Mouse (Mus musculus) stomach, embryonic 16.5 days (tissue): ENCODE data around the gene Gnat1. TPM values are rescaled to one million over a fixed set of nuclear protein-coding genes. Genes with fewer than 3 reads are reported as not detected.

ENCODE experiments used
- ATAC-seq: fragments of 200-750 bp; cut with Nextera tagmentation; 2 replicates; pipeline ENCODE4 v1.8.0; 2017; ENCODE audit warnings: moderate number of reproducible peaks, moderate TSS enrichment; ENCODE audit not compliant: insufficient read depth, low FRiP score
- H3K27ac ChIP-seq: fragments of 300-500 bp; sonication (generic); 2 replicates; pipeline ENCODE4 v1.5.1; 2014; ENCODE audit warnings: low read length
- H3K27me3 ChIP-seq: fragments of 300-500 bp; sonication (generic); 2 replicates; pipeline ENCODE4 v1.6.1; 2014; ENCODE audit warnings: low read length, control low read depth, mixed read lengths; ENCODE audit not compliant: control insufficient read depth, insufficient read depth
- H3K36me3 ChIP-seq: fragments of 300-500 bp; sonication (generic); 2 replicates; pipeline ENCODE4 v1.6.1; 2014; ENCODE audit warnings: low read length; ENCODE audit not compliant: control insufficient read depth, insufficient read depth
- H3K4me1 ChIP-seq: fragments of 300-500 bp; sonication (generic); 2 replicates; pipeline ENCODE4 v1.6.1; 2014; ENCODE audit warnings: low read length, control low read depth, mixed read lengths; ENCODE audit not compliant: control insufficient read depth, insufficient read depth
- H3K4me2 ChIP-seq: fragments of 300-500 bp; sonication (generic); 2 replicates; pipeline ENCODE4 v1.6.1; 2014; ENCODE audit warnings: low read depth, low read length, mixed read lengths
- H3K4me3 ChIP-seq: fragments of 300-500 bp; sonication (generic); replicated peaks from 2 replicates; pipeline ENCODE4 v1.5.1; 2014; ENCODE audit warnings: mild to moderate bottlenecking, low read length
- H3K9ac ChIP-seq: fragments of 300-500 bp; sonication (generic); 2 replicates; pipeline ENCODE4 v1.6.1; 2014; ENCODE audit warnings: low read length
- H3K9me3 ChIP-seq: fragments of 300-500 bp; sonication (generic); replicated peaks from 2 replicates; pipeline ENCODE4 v1.6.1; 2016; ENCODE audit warnings: low read length, control low read depth; ENCODE audit not compliant: control insufficient read depth
- WGBS: fragments of 180-500 bp; shearing (Covaris S2); extraction: QIAGEN DNeasy Blood & Tissue Kit; methylation state at CpG from one replicate; pipeline ENCODE4 v1.1.7; 2014; 5-methylcytosine and 5-hydroxymethylcytosine counted together
- polyA plus RNA-seq: library from polyadenylated mRNA; unstranded; fragments of >200 nt; fragmentation: Nextera tagmentation; extraction: Ambion mirVana; gene quantifications from 2 replicates; pipeline ENCODE4 v1.2.1, GENCODE M21; 2015

Gnat1 gene
- polyA plus RNA-seq, 1 experiment from 2014 or later: 2.0 TPM

DNA sequence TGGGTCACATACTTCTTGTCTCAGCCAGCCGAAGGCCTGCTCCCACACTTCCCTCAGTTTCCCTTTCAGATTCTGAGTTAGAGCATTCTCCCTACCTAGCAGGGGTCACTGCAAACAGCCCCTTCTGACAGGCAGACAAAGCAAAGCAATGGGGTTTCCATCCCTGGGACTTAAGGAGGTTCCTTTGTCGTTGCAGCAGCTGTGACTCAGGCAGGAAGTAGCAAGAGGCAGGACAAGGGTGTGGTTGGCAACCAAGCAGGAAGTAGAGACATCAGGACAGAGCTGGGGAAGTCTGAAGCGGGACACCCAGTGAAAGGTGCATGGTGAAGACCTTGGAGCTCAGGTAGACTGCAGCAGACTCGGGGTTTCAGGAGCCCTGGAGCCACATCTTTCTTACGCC is 55.0 kb downstream of the Gnat1 start:
- H3K4me1 ChIP-seq: peaks cover 62% of the 10 kb centered on the region
- WGBS: 63% methylated on average over 5 of the region's 5 CpGs
- ATAC-seq: no peak
- peak overlapping the region; percentile 28; the same call in 1 of the 2 replicates for H3K9ac ChIP-seq
- no peak overlapping the region for H3K4me2 ChIP-seq
- H3K27ac ChIP-seq: peak overlapping the region; percentile 80
- no peaks in the 10 kb centered on the region for H3K9me3 ChIP-seq
- H3K4me3 ChIP-seq: no peak overlapping the region
- peaks cover 8% of the 10 kb centered on the region; the same call in 1 of the 2 replicates for H3K36me3 ChIP-seq
- H3K27me3 ChIP-seq: no peaks in the 10 kb centered on the region

Other genes starting within 250 kb of the Gnat1 start
- gene Tmem115, start 145.8 kb downstream of the Gnat1 start, polyA plus RNA-seq: 38.1 and 40.2 TPM in 2 replicates
- gene Cyb561d2, start 137.5 kb downstream of the Gnat1 start, polyA plus RNA-seq: 27.4 and 30.0 TPM in 2 replicates
- 40.8 and 42.6 TPM in 2 replicates for gene Nprl2, start 137.5 kb downstream of the Gnat1 start, polyA plus RNA-seq
- 0.76 and 1.6 TPM in 2 replicates for gene Zmynd10, start 132.4 kb downstream of the Gnat1 start, polyA plus RNA-seq
- 63.8 and 72.2 TPM in 2 replicates for gene Rassf1, start 128.2 kb downstream of the Gnat1 start, polyA plus RNA-seq
- 35.0 and 38.2 TPM in 2 replicates for gene Tusc2, start 116.5 kb downstream of the Gnat1 start, polyA plus RNA-seq
- 85.2 and 91.6 TPM in 2 replicates for gene Hyal2, start 111.8 kb downstream of the Gnat1 start, polyA plus RNA-seq
- 14.9 and 16.8 TPM in 2 replicates for gene Hyal1, start 102.8 kb downstream of the Gnat1 start, polyA plus RNA-seq
- 17.4 and 20.4 TPM in 2 replicates for gene Naa80, start 100.8 kb downstream of the Gnat1 start, polyA plus RNA-seq
- 1.4 and 1.9 TPM in 2 replicates for gene Hyal3, start 98.9 kb downstream of the Gnat1 start, polyA plus RNA-seq
- gene Ifrd2, start 92.1 kb downstream of the Gnat1 start, polyA plus RNA-seq: 62.0 and 77.7 TPM in 2 replicates
- 14.9 and 16.3 TPM in 2 replicates for gene Sema3b, start 70.5 kb downstream of the Gnat1 start, polyA plus RNA-seq
- gene Gnai2, start 44.3 kb downstream of the Gnat1 start, polyA plus RNA-seq: 308 and 311 TPM in 2 replicates
- gene Slc38a3, start 10.2 kb downstream of the Gnat1 start, polyA plus RNA-seq: 13.0 and 15.1 TPM in 2 replicates
- gene Sema3f, start 30.8 kb upstream of the Gnat1 start, polyA plus RNA-seq: 15.1 and 16.8 TPM in 2 replicates
- gene Rbm5, start 91.3 kb upstream of the Gnat1 start, polyA plus RNA-seq: 183 and 187 TPM in 2 replicates
- 63.7 and 71.2 TPM in 2 replicates for gene Rbm6, start 193.5 kb upstream of the Gnat1 start, polyA plus RNA-seq
- 23.2 and 26.7 TPM in 2 replicates for gene Mon1a, start 208.4 kb upstream of the Gnat1 start, polyA plus RNA-seq
- gene Mst1r, start 227.2 kb upstream of the Gnat1 start, polyA plus RNA-seq: 15.8 and 17.9 TPM in 2 replicates
- not detected in 2 replicates for gene Actl11, start 248.8 kb upstream of the Gnat1 start, polyA plus RNA-seq